10 mouse cellular contexts compared by ENCODE assay signal in genomic region chr16:43709432-43710133, GRCm38 (mm10). TPM values are rescaled to one million over a fixed set of nuclear protein-coding genes. Genes with fewer than 3 reads are reported as not detected.
DNase-seq lines count a peak whose midpoint lies in the region.
"Had no signal": no experiment of that assay in that cellular context is flagged by ENCODE, and none has a peak within 500 bp of the region (broad histone marks: within the 10 kb centered on the region; RNA-seq: fewer than 3 reads in every experiment).

No protein-coding gene starts in this region.

- no peaks in the 10 kb centered on the region for H3K36me3 ChIP-seq in hindbrain, embryonic 10.5 days
- H3K36me3 ChIP-seq: embryonic facial prominence, embryonic 13.5 days had no signal

- no peaks in the 10 kb centered on the region for H3K27me3 ChIP-seq in hindbrain, embryonic 10.5 days (ENCODE audit: insufficient read depth, poor library complexity, severe bottlenecking)
- H3K27me3 ChIP-seq: embryonic facial prominence, embryonic 13.5 days had no signal

- no peak overlapping the region for H3K4me3 ChIP-seq in hindbrain, embryonic 10.5 days
- H3K4me3 ChIP-seq: embryonic facial prominence, embryonic 13.5 days had no signal

- H3K4me1 ChIP-seq in hindbrain, embryonic 10.5 days (replicated peaks) = peaks cover 21% of the 10 kb centered on the region
- H3K4me1 ChIP-seq: embryonic facial prominence, embryonic 13.5 days had no signal

- peak; percentile 9 to 26 for DNase-seq in heart, adult 18-20 months
- DNase-seq in heart, postnatal 14 days = no peak
- DNase-seq in MN1 (ENCODE audit: low spot score) = peak; percentile 48
- no peak for DNase-seq in hindbrain, embryonic 10.5 days (ENCODE audit: low spot score)
- peak; percentile 56 to 62 for DNase-seq in natural killer cell, adult 2 months (ENCODE audit: low spot score in 2 of 2)
- no peak for DNase-seq in urinary bladder, adult 2 months (ENCODE audit: low spot score)
- DNase-seq in adrenal gland, postnatal 25 days = no peak
- DNase-seq in left cerebral cortex, adult 11 months (ENCODE audit: low spot score) = no peak

- intact Hi-C loops in heart, postnatal 14 days (cut with DNase I) = no loop called here

- WGBS in hindbrain, embryonic 10.5 days = 41% methylated on average over 9 of the region's 9 CpGs

- peak overlapping the region; percentile 50; the same call in 1 of the 2 replicates for H3K27ac ChIP-seq in hindbrain, embryonic 10.5 days
- H3K27ac ChIP-seq: embryonic facial prominence, embryonic 13.5 days had no signal

- no peaks in the 10 kb centered on the region for H3K9me3 ChIP-seq in hindbrain, embryonic 10.5 days
- H3K9me3 ChIP-seq: embryonic facial prominence, embryonic 13.5 days had no signal

RNA-seq across cellular contexts. Expression of gene Drd3, which starts 44.2 kb away (rescaled TPM):
- total RNA-seq in heart, adult 18-20 months (2021) = not detected
- total RNA-seq in heart, postnatal 14 days (2021) = not detected
- polyA plus RNA-seq in hindbrain, embryonic 10.5 days (2016; fragmentation: Nextera tagmentation; extraction: Ambion mirVana) = not detected in 2 replicates
- not detected in 2 replicates for polyA plus RNA-seq in urinary bladder, adult 2 months (2012; rRNA removed)
- total RNA-seq in adrenal gland, postnatal 25 days (2021) = not detected in 2 replicates
- polyA plus RNA-seq: embryonic facial prominence, embryonic 13.5 days; limb, embryonic 14.5 days had no signal

RNA-seq across cellular contexts. Expression of gene Tigit, which starts 45.6 kb away (rescaled TPM):
- not detected for total RNA-seq in heart, adult 18-20 months (2021)
- not detected for total RNA-seq in heart, postnatal 14 days (2021)
- polyA plus RNA-seq in hindbrain, embryonic 10.5 days (2016; fragmentation: Nextera tagmentation; extraction: Ambion mirVana) = not detected in 2 replicates
- polyA plus RNA-seq in urinary bladder, adult 2 months (2012; rRNA removed) = 0.13 and 0.29 TPM in 2 replicates
- not detected in 2 replicates for total RNA-seq in adrenal gland, postnatal 25 days (2021)
- polyA plus RNA-seq: embryonic facial prominence, embryonic 13.5 days; limb, embryonic 14.5 days had no signal

Comparison
In these comparisons a context has a peak if more than half of its experiments do, and no peak if none do; other contexts are left out.
1. DNase-seq: peak in heart, adult 18-20 months (2 of 2), MN1 (single experiment) and natural killer cell, adult 2 months (2 of 2); none in heart, postnatal 14 days (0 of 2), hindbrain, embryonic 10.5 days (single experiment), urinary bladder, adult 2 months (single experiment), adrenal gland, postnatal 25 days (single experiment) and left cerebral cortex, adult 11 months (single experiment).